Mouse (Mus musculus): ENCODE measurements around the gene Efna5. TPM values are rescaled to one million over a fixed set of nuclear protein-coding genes. Genes with fewer than 3 reads are reported as not detected.

Gene Efna5
- 32.8 and 32.9 TPM in 2 replicates for polyA plus RNA-seq (2014; fragmentation: Nextera tagmentation; extraction: Ambion mirVana)

GRCm38 (mm10) chr17:62881176-62881790 lies at the start of gene Efna5:
TSS of gene Efna5 (minus strand) at chr17:62881317.
- DNase-seq (ENCODE audit: low spot score) (no peak), ATAC-seq (ENCODE audit: insufficient number of reproducible peaks, low FRiP score, low TSS enrichment, low read depth) (no peak)

DNA sequence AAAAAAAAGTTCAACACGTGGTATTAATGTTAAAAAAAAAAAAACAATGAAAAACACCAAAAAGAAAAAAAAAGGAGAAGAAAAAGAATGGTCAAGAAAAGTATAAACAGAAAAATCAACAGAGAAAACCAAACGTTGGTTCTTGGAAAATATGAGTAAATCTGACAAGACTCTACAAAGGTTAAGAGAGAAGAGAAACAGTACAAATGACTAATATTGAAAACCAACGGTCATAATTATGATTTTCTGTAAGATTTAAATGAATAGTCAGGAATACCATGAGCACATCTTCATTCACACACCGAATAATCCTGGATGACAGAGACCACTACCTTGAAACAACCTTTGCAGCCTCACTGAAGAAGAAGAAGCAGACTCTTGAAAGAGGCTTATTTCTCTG lies 34.2 kb upstream of the Efna5 start:
- Histone ChIP-seq H3K9me3 (ENCODE audit: control insufficient read depth, low read length) (no peaks in the 10 kb centered on the region), H3K4me2 (ENCODE audit: low read depth, severe bottlenecking) (no peak overlapping the region), H3K27ac (replicated peaks; ENCODE audit: low read depth, low read length) (no peak overlapping the region), H3K36me3 (ENCODE audit: control insufficient read depth, insufficient read depth, low read length) (no peaks in the 10 kb centered on the region), H3K4me3 (ENCODE audit: low read depth, low read length) (no peak overlapping the region), H3K27me3 (ENCODE audit: control insufficient read depth, insufficient read depth, low read length) (no peaks in the 10 kb centered on the region), H3K9ac (ENCODE audit: low read length) (no peak overlapping the region), H3K4me1 (ENCODE audit: control insufficient read depth, insufficient read depth, low read length) (no peaks in the 10 kb centered on the region)
- 84% methylated on average over 4 of the region's 4 CpGs for WGBS
- no peak for DNase-seq (ENCODE audit: low spot score)
- ATAC-seq (ENCODE audit: insufficient number of reproducible peaks, low FRiP score, low TSS enrichment, low read depth) = no peak

More at GRCm38 (mm10) chr17:62881176-62881790, at the start of gene Efna5:
- peak within 1 kb of the TSS; percentile 94 for H3K4me2 ChIP-seq (ENCODE audit: low read depth, severe bottlenecking)
- no peaks in the 10 kb centered on the region for H3K4me1 ChIP-seq (ENCODE audit: control insufficient read depth, insufficient read depth, low read length)
- H3K36me3 ChIP-seq (ENCODE audit: control insufficient read depth, insufficient read depth, low read length) = no peaks in the 10 kb centered on the region
- WGBS = 0% methylated on average over 31 of the region's 68 CpGs
- no peaks in the 10 kb centered on the region for H3K27me3 ChIP-seq (ENCODE audit: control insufficient read depth, insufficient read depth, low read length)
- H3K9ac ChIP-seq (ENCODE audit: low read length) = peak within 1 kb of the TSS; percentile 93
- H3K9me3 ChIP-seq (ENCODE audit: control insufficient read depth, low read length) = no peaks in the 10 kb centered on the region
- peak within 1 kb of the TSS; percentile 86 for H3K27ac ChIP-seq (replicated peaks; ENCODE audit: low read depth, low read length)
- H3K4me3 ChIP-seq (ENCODE audit: low read depth, low read length) = peak within 1 kb of the TSS; percentile 78

DNA sequence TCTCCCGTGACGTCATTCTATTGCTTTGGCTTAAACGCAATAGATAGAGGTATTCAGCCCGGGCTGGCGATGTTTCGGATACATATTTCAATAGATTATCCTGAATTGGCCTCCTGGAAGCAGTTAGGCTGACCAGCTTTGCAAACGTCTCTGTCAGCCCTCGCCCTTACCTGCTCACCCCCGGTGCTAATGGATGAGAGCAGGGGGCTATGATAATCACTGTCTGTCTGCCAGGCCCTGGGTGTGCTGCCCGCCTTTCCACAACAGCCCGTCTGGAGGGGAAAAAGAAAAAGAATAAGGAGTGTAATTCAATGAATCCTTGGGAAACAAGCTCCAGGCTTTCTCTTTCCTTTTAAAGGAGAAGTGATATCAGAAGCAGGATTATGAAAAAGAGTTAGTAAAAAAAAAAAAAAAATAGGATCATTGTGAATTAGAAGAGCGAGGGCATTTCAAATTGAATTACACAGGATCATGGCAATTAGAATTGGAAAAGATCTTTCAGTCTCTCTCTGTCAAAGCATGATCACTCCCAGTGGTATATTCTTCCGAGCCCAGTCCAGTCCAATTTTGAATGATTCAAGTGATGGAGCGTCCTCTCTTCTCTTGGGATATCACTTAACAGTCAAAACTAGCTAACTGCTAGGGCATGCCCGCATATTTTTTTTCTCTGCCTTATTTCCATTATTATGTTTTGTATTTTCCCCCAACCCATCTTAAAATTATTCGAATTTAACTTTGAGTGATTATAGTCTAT lies 24.8 kb upstream of the Efna5 start:
- ATAC-seq (ENCODE audit: insufficient number of reproducible peaks, low FRiP score, low TSS enrichment, low read depth) = no peak
- no peaks in the 10 kb centered on the region for H3K4me1 ChIP-seq (ENCODE audit: control insufficient read depth, insufficient read depth, low read length)

GRCm38 (mm10) chr17:62899066-62899465 lies 17.9 kb upstream of the Efna5 start:
- Histone ChIP-seq H3K36me3 (ENCODE audit: control insufficient read depth, insufficient read depth, low read length) (no peaks in the 10 kb centered on the region), H3K9ac (ENCODE audit: low read length) (no peak overlapping the region), H3K4me3 (ENCODE audit: low read depth, low read length) (no peak overlapping the region), H3K4me1 (ENCODE audit: control insufficient read depth, insufficient read depth, low read length) (no peaks in the 10 kb centered on the region), H3K27ac (replicated peaks; ENCODE audit: low read depth, low read length) (no peak overlapping the region), H3K9me3 (ENCODE audit: control insufficient read depth, low read length) (no peaks in the 10 kb centered on the region), H3K27me3 (ENCODE audit: control insufficient read depth, insufficient read depth, low read length) (no peaks in the 10 kb centered on the region), H3K4me2 (ENCODE audit: low read depth, severe bottlenecking) (no peak overlapping the region)
- DNase-seq (ENCODE audit: low spot score) = no peak
- WGBS = 66% methylated on average over 6 of the region's 6 CpGs
- no peak for ATAC-seq (ENCODE audit: insufficient number of reproducible peaks, low FRiP score, low TSS enrichment, low read depth)

More for the DNA sequence above, 24.8 kb upstream of the Efna5 start:
- H3K9ac ChIP-seq (ENCODE audit: low read length) = no peak overlapping the region
- H3K27me3 ChIP-seq (ENCODE audit: control insufficient read depth, insufficient read depth, low read length) = no peaks in the 10 kb centered on the region
- H3K9me3 ChIP-seq (ENCODE audit: control insufficient read depth, low read length) = no peaks in the 10 kb centered on the region
- no peak for DNase-seq (ENCODE audit: low spot score)
- H3K4me3 ChIP-seq (ENCODE audit: low read depth, low read length) = no peak overlapping the region
- no peak overlapping the region for H3K27ac ChIP-seq (replicated peaks; ENCODE audit: low read depth, low read length)
- H3K36me3 ChIP-seq (ENCODE audit: control insufficient read depth, insufficient read depth, low read length) = no peaks in the 10 kb centered on the region
- H3K4me2 ChIP-seq (ENCODE audit: low read depth, severe bottlenecking) = no peak overlapping the region
- WGBS = 70% methylated on average over 16 of the region's 16 CpGs

DNA sequence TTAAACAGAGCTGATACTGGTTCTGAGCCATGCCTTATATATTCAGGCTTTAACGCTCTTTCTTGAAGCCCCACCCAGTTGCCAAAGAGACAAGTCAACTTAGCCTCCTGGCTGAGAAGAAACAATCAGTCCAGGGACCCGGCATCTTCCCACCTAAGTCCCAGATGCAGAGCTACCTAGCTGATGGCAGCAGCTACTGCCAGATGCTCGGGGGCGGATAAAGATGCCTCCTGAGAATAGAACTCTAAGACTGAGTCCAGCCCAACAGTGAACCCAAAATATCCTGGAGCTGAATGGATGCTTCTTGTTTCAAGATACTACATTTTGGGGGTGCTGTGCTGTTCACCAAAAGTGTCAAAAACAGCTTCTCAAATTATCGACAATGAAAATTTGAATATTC lies 8.9 kb upstream of the Efna5 start:
- Histone ChIP-seq H3K36me3 (ENCODE audit: control insufficient read depth, insufficient read depth, low read length) (no peaks in the 10 kb centered on the region), H3K4me2 (ENCODE audit: low read depth, severe bottlenecking) (no peak overlapping the region), H3K27ac (replicated peaks; ENCODE audit: low read depth, low read length) (no peak overlapping the region), H3K4me3 (ENCODE audit: low read depth, low read length) (no peak overlapping the region), H3K9ac (ENCODE audit: low read length) (no peak overlapping the region), H3K27me3 (ENCODE audit: control insufficient read depth, insufficient read depth, low read length) (no peaks in the 10 kb centered on the region), H3K4me1 (ENCODE audit: control insufficient read depth, insufficient read depth, low read length) (no peaks in the 10 kb centered on the region), H3K9me3 (ENCODE audit: control insufficient read depth, low read length) (no peaks in the 10 kb centered on the region)
- DNase-seq (ENCODE audit: low spot score) (no peak), ATAC-seq (ENCODE audit: insufficient number of reproducible peaks, low FRiP score, low TSS enrichment, low read depth) (no peak)
- WGBS = 84% methylated on average over 5 of the region's 5 CpGs

DNA sequence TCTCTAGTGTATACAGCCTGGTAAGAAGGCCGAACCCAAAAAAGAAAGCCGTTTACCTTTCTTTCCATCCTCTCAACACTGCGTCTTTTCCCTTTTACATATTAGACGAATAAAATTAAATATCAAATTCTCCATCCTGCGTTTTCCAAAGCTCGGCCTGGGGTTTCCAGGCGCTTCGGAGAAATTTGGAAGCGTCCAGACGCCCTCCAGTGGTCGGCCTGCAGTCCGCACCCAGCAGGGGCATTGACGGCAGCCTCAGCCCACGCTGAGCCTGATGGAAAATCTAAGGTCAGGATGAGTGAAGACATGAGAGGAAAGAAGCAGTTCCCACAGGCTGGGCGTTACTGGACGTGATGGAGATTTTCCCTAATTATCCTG lies 3.0 kb upstream of the Efna5 start:
- Histone ChIP-seq H3K27me3 (ENCODE audit: control insufficient read depth, insufficient read depth, low read length) (no peaks in the 10 kb centered on the region), H3K9ac (ENCODE audit: low read length) (peak overlapping the region; percentile 62), H3K4me2 (ENCODE audit: low read depth, severe bottlenecking) (peak overlapping the region; percentile 92), H3K4me1 (ENCODE audit: control insufficient read depth, insufficient read depth, low read length) (no peaks in the 10 kb centered on the region), H3K9me3 (ENCODE audit: control insufficient read depth, low read length) (no peaks in the 10 kb centered on the region), H3K36me3 (ENCODE audit: control insufficient read depth, insufficient read depth, low read length) (no peaks in the 10 kb centered on the region), H3K27ac (replicated peaks; ENCODE audit: low read depth, low read length) (no peak overlapping the region), H3K4me3 (ENCODE audit: low read depth, low read length) (peak overlapping the region; percentile 41)
- ATAC-seq (ENCODE audit: insufficient number of reproducible peaks, low FRiP score, low TSS enrichment, low read depth) (no peak), DNase-seq (ENCODE audit: low spot score) (peak; percentile 88)
- under 1% methylated on average over 16 of the region's 16 CpGs for WGBS

GRCm38 (mm10) chr17:62883476-62884128 lies 2.5 kb upstream of the Efna5 start:
- Histone ChIP-seq H3K27me3 (ENCODE audit: control insufficient read depth, insufficient read depth, low read length) (no peaks in the 10 kb centered on the region), H3K4me1 (ENCODE audit: control insufficient read depth, insufficient read depth, low read length) (no peaks in the 10 kb centered on the region), H3K9me3 (ENCODE audit: control insufficient read depth, low read length) (no peaks in the 10 kb centered on the region), H3K9ac (ENCODE audit: low read length) (peak overlapping the region; percentile 62), H3K36me3 (ENCODE audit: control insufficient read depth, insufficient read depth, low read length) (no peaks in the 10 kb centered on the region), H3K27ac (replicated peaks; ENCODE audit: low read depth, low read length) (no peak overlapping the region), H3K4me2 (ENCODE audit: low read depth, severe bottlenecking) (peak overlapping the region; percentile 92), H3K4me3 (ENCODE audit: low read depth, low read length) (peak overlapping the region; percentile 41)
- ATAC-seq (ENCODE audit: insufficient number of reproducible peaks, low FRiP score, low TSS enrichment, low read depth) (peak; percentile 12), DNase-seq (ENCODE audit: low spot score) (peak; percentile 71)
- 0% methylated on average over 34 of the region's 34 CpGs for WGBS

- WGBS = 0% methylated on average over 52 of the region's 53 CpGs
- DNase-seq (ENCODE audit: low spot score) (peak; percentile 93), ATAC-seq (ENCODE audit: insufficient number of reproducible peaks, low FRiP score, low TSS enrichment, low read depth) (peak; percentile 90)
- Histone ChIP-seq H3K9me3 (ENCODE audit: control insufficient read depth, low read length) (no peaks in the 10 kb centered on the region), H3K27me3 (ENCODE audit: control insufficient read depth, insufficient read depth, low read length) (no peaks in the 10 kb centered on the region), H3K36me3 (ENCODE audit: control insufficient read depth, insufficient read depth, low read length) (no peaks in the 10 kb centered on the region), H3K4me1 (ENCODE audit: control insufficient read depth, insufficient read depth, low read length) (no peaks in the 10 kb centered on the region), H3K27ac (replicated peaks; ENCODE audit: low read depth, low read length) (peak overlapping the region; percentile 86), H3K4me2 (ENCODE audit: low read depth, severe bottlenecking) (peak overlapping the region; percentile 94), H3K4me3 (ENCODE audit: low read depth, low read length) (peak overlapping the region; percentile 78), H3K9ac (ENCODE audit: low read length) (peak overlapping the region; percentile 93)
These were observed 1.8 kb upstream of the Efna5 start for GRCm38 (mm10) chr17:62882726-62883475.

All from limb, embryonic 11.5 days (tissue).